Mouse (Mus musculus): Measurements from ENCODE around the gene Epha1. TPM values are rescaled to one million over a fixed set of nuclear protein-coding genes. Genes with fewer than 3 reads are reported as not detected.

The Epha1 gene
- polyA plus RNA-seq, 1 experiment: 0.46 TPM

DNA sequence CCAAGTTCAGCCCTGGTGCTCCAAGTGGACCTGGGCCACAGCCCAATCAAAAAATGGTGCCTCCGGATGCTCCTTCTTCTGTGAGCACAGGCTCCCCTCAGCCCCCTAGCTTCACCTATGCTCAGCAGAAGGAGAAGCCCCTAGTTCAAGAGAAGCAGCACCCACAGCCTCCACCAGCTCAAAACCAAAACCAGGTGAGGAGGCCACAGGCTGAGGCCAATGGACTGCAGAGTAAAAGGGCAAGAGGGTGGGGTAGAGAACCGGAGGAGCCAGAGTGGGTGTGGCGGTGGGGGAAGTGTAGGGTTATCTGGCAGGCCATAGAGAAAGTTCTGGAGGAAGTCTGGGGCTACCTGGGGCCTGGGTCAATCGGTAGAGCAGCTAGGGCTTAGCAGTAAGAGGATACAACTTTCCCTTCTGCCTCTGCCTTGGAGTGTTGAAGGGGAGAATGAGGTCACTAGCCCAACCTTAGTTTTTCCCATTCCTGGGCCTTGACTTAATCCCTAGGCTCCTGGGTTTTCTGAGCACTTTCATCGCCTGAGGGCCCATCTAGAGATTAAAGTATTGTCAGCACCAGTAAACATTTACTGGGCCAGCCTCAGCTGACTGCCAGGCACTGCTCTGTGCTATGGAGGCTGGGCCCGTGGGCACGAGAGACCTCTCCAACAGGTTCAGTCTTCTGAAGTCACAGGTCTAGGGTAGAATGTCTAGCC lies 21.1 kb downstream of the Epha1 start:
- TF ChIP-seq CTCF (IDR thresholded peaks at IDR 0.05; ENCODE audit: borderline replicate concordance, insufficient read depth, low read depth, low read length) (no peak), POLR2A (IDR thresholded peaks at IDR 0.05; ENCODE audit: borderline replicate concordance, insufficient read depth, low read length) (no peak)
- no peak overlapping the region for H3K27ac ChIP-seq (ENCODE audit: insufficient read depth, low read length)
- H3K4me3 ChIP-seq (replicated peaks; ENCODE audit: insufficient read depth, low read depth, low read length): peak overlapping the region; percentile 17
- H3K4me1 ChIP-seq (ENCODE audit: control insufficient read depth, insufficient read depth, low read length): peaks cover 35% of the 10 kb centered on the region
- 73% methylated on average over 7 of the region's 7 CpGs for WGBS
- peak in 1 of 2 experiments; percentile 29 for DNase-seq
- no peaks in the 10 kb centered on the region for H3K27me3 ChIP-seq (ENCODE audit: control insufficient read depth, insufficient read depth, low read length)

DNA sequence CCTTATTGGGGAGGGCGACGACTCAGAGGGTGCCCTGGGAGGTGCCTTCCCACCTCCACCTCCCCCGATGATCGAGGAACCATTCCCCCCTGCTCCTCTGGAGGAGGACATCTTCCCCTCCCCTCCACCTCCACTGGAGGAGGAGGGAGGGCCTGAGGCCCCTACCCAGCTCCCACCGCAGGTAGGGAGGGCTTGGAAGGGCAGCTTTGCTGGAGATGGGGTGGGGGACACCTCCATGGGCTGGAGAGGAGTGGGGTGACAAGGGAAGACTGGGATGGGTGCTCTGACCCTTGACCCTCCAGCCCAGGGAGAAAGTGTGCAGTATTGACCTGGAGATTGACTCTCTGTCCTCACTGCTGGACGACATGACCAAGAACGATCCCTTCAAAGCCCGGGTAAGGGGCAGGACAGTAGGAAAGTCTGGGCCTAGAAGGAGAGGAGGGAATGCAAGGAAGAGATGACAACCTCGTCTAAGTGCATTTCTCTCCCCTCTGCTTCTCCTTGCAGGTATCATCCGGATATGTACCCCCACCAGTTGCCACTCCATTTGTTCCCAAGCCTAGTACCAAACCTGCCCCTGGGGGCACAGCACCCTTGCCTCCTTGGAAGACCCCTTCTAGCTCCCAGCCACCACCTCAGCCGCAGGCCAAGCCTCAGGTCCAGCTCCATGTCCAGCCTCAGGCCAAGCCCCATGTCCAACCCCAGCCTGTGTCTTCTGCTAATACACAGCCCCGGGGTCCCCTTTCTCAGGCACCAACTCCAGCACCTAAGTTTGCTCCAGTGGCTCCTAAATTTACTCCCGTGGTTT lies 21.9 kb downstream of the Epha1 start:
- peak in 1 of 2 experiments; percentile 31 for DNase-seq
- peaks cover 35% of the 10 kb centered on the region for H3K4me1 ChIP-seq (ENCODE audit: control insufficient read depth, insufficient read depth, low read length)
- peak overlapping the region; percentile 41; the same call in 1 of the 2 replicates for H3K27ac ChIP-seq (ENCODE audit: insufficient read depth, low read length)
- peak overlapping the region; percentile 55 for H3K4me3 ChIP-seq (replicated peaks; ENCODE audit: insufficient read depth, low read depth, low read length)
- WGBS: 32% methylated on average over 13 of the region's 13 CpGs
- no peaks in the 10 kb centered on the region for H3K27me3 ChIP-seq (ENCODE audit: control insufficient read depth, insufficient read depth, low read length)
- TF ChIP-seq CTCF (IDR thresholded peaks at IDR 0.05; ENCODE audit: borderline replicate concordance, insufficient read depth, low read depth, low read length) (no peak), POLR2A (IDR thresholded peaks at IDR 0.05; ENCODE audit: borderline replicate concordance, insufficient read depth, low read length) (no peak)

- peaks cover 29% of the 10 kb centered on the region for H3K4me1 ChIP-seq (ENCODE audit: control insufficient read depth, insufficient read depth, low read length)
- peak overlapping the region; percentile 55 for H3K4me3 ChIP-seq (replicated peaks; ENCODE audit: insufficient read depth, low read depth, low read length)
- peak; percentile 77 to 83 for DNase-seq
- H3K27ac ChIP-seq (ENCODE audit: insufficient read depth, low read length): peak overlapping the region; percentile 41
- under 1% methylated on average over 60 of the region's 72 CpGs for WGBS
- no peaks in the 10 kb centered on the region for H3K27me3 ChIP-seq (ENCODE audit: control insufficient read depth, insufficient read depth, low read length)
- TF ChIP-seq CTCF (IDR thresholded peaks at IDR 0.05; ENCODE audit: borderline replicate concordance, insufficient read depth, low read depth, low read length) (no peak), POLR2A (IDR thresholded peaks at IDR 0.05; ENCODE audit: borderline replicate concordance, insufficient read depth, low read length) (peak; percentile 68)
Measured at GRCm38 (mm10) chr6:42350021-42350967, 22.8 kb downstream of the Epha1 start.

GRCm38 (mm10) chr6:42349426-42350020 lies 23.5 kb downstream of the Epha1 start, which contains the start of gene Zyx:
Gene Zyx, plus strand, starts transcription at chr6:42349630.
- TF ChIP-seq CTCF (IDR thresholded peaks at IDR 0.05; ENCODE audit: borderline replicate concordance, insufficient read depth, low read depth, low read length): no peak; the same call in 1 of the 2 replicates
- TF ChIP-seq POLR2A (IDR thresholded peaks at IDR 0.05; ENCODE audit: borderline replicate concordance, insufficient read depth, low read length): peak; percentile 76
- 1% methylated on average over 32 of the region's 36 CpGs for WGBS
- DNase-seq: peak; percentile 95
- Histone ChIP-seq H3K4me3 (replicated peaks; ENCODE audit: insufficient read depth, low read depth, low read length) (peak within 1 kb of the TSS; percentile 55), H3K4me1 (ENCODE audit: control insufficient read depth, insufficient read depth, low read length) (peaks cover 25% of the 10 kb centered on the region), H3K27ac (ENCODE audit: insufficient read depth, low read length) (peak within 1 kb of the TSS; percentile 56), H3K27me3 (ENCODE audit: control insufficient read depth, insufficient read depth, low read length) (no peaks in the 10 kb centered on the region)

DNA sequence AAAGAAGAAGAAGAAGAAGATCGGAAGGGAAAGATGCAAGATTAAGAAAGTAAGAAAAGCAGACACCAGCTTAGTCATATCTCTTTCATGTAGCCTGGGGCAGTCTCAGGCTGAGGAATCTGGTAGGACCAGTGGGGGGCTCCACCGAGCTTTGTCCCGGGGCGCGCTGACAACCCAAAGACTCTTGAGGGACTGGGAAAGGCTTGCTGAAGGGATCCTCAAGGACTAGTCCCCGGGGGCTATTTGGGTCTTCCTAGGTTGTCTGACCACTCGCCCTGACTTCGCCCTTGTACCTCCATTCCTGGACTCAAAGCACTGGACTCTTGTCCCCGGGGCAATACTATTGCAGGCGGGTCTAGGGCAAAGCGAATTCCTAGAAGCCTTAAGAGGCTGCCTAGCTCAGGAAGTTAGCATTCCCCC lies 24.1 kb downstream of the Epha1 start:
- TF ChIP-seq CTCF (IDR thresholded peaks at IDR 0.05; ENCODE audit: borderline replicate concordance, insufficient read depth, low read depth, low read length): peak; percentile 59
- TF ChIP-seq POLR2A (IDR thresholded peaks at IDR 0.05; ENCODE audit: borderline replicate concordance, insufficient read depth, low read length): no peak
- WGBS: under 1% methylated on average over 11 of the region's 11 CpGs
- H3K4me3 ChIP-seq (replicated peaks; ENCODE audit: insufficient read depth, low read depth, low read length): peak overlapping the region; percentile 55

DNA sequence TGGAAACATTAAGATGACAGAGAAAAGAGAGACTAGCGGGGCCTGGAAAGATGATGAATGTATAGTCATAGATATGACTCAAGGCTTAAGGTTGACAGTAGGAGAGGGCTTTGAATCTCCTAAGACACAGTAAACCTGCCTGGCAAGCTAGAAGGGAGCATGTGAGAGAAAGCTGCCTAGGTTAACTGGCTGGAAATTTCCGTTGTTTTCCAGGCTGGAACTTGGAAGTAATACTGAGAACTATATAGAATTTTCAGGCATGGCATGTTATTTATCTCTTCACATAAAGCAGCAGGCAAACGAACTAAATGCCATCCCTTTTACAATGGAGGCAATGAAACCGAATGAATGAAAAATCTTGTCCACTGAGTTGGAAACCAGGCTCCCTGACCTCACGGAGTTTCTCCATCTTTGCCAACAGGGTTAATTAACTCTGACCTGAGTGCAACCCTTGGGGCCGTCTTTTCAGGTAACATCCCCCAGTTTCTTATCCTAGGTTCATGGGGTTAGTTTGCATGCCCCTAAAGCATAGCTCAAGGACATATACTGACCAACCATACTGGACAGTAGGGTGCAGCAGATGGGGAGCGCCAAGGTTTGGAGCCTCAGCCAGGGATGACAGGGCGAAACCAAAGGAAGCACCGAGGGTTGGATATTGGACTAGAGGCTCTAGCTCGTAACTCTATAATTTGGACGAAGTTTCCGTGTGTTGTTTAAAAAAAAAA lies 24.6 kb downstream of the Epha1 start:
- peak overlapping the region; percentile 56 for H3K27ac ChIP-seq (ENCODE audit: insufficient read depth, low read length)
- 16% methylated on average over 12 of the region's 12 CpGs for WGBS
- no peaks in the 10 kb centered on the region for H3K27me3 ChIP-seq (ENCODE audit: control insufficient read depth, insufficient read depth, low read length)
- DNase-seq: peak; percentile 68 to 75
- H3K4me3 ChIP-seq (replicated peaks; ENCODE audit: insufficient read depth, low read depth, low read length): peak overlapping the region; percentile 55
- peaks cover 24% of the 10 kb centered on the region for H3K4me1 ChIP-seq (ENCODE audit: control insufficient read depth, insufficient read depth, low read length)
- TF ChIP-seq POLR2A (IDR thresholded peaks at IDR 0.05; ENCODE audit: borderline replicate concordance, insufficient read depth, low read length) (no peak), CTCF (IDR thresholded peaks at IDR 0.05; ENCODE audit: borderline replicate concordance, insufficient read depth, low read depth, low read length) (no peak)

More for the DNA sequence above, 24.1 kb downstream of the Epha1 start:
- Histone ChIP-seq H3K27me3 (ENCODE audit: control insufficient read depth, insufficient read depth, low read length) (no peaks in the 10 kb centered on the region), H3K4me1 (ENCODE audit: control insufficient read depth, insufficient read depth, low read length) (peaks cover 25% of the 10 kb centered on the region), H3K27ac (ENCODE audit: insufficient read depth, low read length) (peak overlapping the region; percentile 56)
- peak; percentile 83 to 84 for DNase-seq

Data from cerebellum, adult 2 months (tissue).